Mouse (Mus musculus) urinary bladder, adult 18-20 months (tissue): ENCODE measurements at regions not wholly inside any gene's neighbourhood (a gene's known extent, or its start where the extent isn't known, plus 50 kb on each side); places are given as distances from the start of the nearest gene placed in this dataset.

Experiments used
- DNase-seq, 2 experiments: peaks; one replicate each; pipeline ENCODE4 v3.0.0; 2022; ENCODE audit warnings: low spot score in 2 of 2, mixed read lengths in 2 of 2

DNA sequence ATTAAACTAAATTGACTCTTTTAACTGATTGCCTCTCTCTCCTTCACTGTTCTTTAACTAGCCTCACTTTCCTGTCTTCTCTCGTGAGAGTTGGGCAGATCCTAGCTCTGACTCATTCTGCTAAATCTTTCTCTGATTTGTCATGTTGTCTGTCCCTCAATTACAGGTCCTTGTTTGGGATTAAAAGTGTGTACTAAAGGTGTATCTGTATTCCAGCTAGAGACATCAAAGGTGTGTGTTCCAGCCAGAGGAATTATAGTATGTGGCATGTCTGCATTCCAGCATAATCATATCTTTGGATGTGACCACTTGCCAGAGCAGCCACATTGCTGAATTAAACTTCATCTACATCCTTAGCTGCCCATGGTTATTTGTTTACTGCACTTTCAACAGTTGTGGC lies 167.5 kb upstream of the Fam83b start:
- DNase-seq, result no peak

GRCm38 (mm10) chr9:76733812-76734211 lies 166.9 kb upstream of the Fam83b start:
- DNase-seq, result no peak

- no peak for DNase-seq
These were observed 156.0 kb upstream of the Fam83b start for GRCm38 (mm10) chr9:76722881-76723280.

DNA sequence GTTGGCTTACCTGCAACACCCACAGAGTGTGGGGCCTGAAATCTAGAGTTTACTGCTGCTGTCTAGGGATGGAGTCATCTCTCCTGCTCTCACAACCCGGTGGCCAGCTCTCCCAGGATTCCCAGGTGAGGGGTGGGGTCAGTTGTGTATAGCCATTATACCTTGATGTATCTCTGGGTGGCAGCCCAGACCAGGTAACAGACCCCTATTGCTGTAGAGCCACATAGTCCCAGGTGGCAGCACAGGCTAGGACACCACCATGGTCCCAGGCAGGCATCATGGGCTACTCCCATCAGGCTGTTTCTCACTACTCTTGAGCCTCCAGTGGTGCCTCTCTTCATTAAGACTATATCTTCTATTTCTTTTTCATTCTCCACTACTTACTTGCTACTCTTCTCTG lies 148.9 kb upstream of the Fam83b start:
- no peak for DNase-seq

DNA sequence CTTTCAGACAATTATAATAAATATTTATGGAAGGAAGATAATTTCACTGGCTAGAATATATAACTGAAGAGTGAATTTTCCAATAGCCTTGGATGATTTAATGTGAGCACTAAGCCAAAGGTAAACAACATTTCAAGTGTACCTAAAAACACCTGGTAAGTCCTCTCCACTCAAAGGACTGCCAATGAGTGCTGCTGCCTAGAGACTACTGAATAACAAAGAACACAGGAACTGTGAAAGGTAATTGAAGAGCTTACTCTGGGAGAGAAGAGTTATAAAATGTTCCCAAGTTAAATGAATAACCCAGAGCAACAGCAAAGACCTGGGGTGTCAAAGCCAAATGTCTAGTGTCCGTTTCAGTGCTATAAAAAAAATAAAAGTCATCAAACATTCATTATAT lies 139.5 kb upstream of the Fam83b start:
- no peak for DNase-seq

DNA sequence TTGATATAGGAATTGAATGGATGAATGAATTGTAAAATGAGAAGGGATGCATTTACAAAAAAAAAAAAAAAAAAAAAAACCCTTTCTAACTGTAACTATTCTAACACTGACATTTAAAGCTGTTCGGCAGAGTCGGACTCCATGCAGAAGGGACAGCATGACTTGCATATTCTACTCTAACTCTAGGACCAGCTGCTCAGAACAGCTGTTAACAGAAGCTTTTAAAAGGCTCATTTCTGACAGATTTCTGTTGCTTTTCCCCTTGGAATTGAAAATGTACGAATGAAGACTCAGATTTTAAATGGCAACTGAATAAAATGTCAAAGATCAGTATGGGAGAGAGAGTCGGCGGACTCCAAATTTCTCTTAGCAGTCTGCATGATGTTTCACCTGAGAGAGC lies 138.9 kb upstream of the Fam83b start:
- no peak for DNase-seq

- peak in 1 of 2 experiments; percentile 42 for DNase-seq
These were observed 128.6 kb upstream of the Fam83b start for GRCm38 (mm10) chr9:76695547-76695946.

- no peak for DNase-seq
These were observed 126.1 kb upstream of the Fam83b start for GRCm38 (mm10) chr9:76692976-76693375.

- peak; percentile 19 to 21 for DNase-seq
These were observed 93.9 kb upstream of the Fam83b start for GRCm38 (mm10) chr9:76660848-76661247.

- DNase-seq, result no peak
These were observed 92.9 kb upstream of the Fam83b start for GRCm38 (mm10) chr9:76659798-76660197.

GRCm38 (mm10) chr9:76653311-76653710 lies 86.4 kb upstream of the Fam83b start:
- DNase-seq, result no peak

DNA sequence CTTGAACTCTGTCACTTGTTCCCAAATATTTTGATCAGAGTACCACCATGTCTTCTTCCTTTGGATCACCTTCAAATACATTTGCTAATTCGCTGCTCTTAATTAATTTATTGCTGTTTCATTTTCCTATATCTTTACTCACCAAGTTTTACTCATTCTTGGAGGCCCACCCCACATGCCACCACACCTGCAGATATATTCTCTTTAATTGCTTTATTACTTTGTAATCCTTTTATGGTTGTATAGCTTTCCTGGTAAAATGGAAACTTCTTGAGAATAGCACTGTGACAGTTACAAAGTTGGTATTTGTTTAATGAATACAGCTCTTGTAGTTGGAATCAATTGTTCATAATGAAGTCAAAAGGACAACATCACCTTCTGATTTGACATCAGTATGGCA lies 82.6 kb upstream of the Fam83b start:
- DNase-seq, result no peak

DNA sequence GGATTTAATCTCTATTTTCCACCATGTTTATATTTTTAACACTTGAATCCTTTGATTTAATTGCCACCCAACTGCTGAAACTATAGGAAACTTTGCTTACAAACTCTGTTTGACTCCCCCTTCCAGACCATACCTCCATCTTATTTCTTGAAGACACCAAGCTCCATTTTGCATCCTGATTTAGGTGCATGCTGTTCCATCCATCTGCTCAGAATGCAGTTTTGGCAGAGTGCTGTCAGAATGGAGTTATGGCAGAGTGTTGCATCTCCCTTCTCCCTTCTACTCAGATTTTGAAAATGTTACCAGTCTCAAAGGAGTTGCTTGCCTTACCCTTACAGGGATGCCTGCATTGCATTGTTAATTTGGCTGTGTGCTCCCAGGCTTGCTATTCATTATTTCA lies 79.5 kb upstream of the Fam83b start:
- DNase-seq, result no peak
